Mouse (Mus musculus) MEL (cell line): Measurements from ENCODE around the gene Dph1. TPM values are rescaled to one million over a fixed set of nuclear protein-coding genes. Genes with fewer than 3 reads are reported as not detected.

ENCODE experiments used
- DNase-seq: peaks from one replicate; pipeline ENCODE4 v3.0.0; 2011; ENCODE audit warnings: low read depth, low spot score
- H3K27ac ChIP-seq: 2 replicates; pipeline ENCODE4 v1.5.1; 2012; ENCODE audit warnings: low read depth, mild to moderate bottlenecking, control low read depth, low read length, moderate library complexity; ENCODE audit not compliant: control insufficient read depth
- H3K27me3 ChIP-seq, 2 experiments: fragments of 150-350 bp in 1 of 2; sonication (generic) in 1 of 2; 2 replicates each; pipeline ENCODE4 v1.6.1; 2012; ENCODE audit warnings: low read length in 2 of 2, mild to moderate bottlenecking in 2 of 2, improper control_type of control experiment in 1 of 2, moderate library complexity in 1 of 2; ENCODE audit not compliant: insufficient read depth in 2 of 2, control insufficient read depth in 1 of 2
- H3K36me3 ChIP-seq, 2 experiments: 2 replicates each; pipeline ENCODE4 v1.6.1; 2012 to 2014; ENCODE audit warnings: low read length in 2 of 2, improper control_type of control experiment in 1 of 2, inconsistent platforms in 1 of 2, mild to moderate bottlenecking in 1 of 2; ENCODE audit not compliant: insufficient read depth in 2 of 2, control insufficient read depth in 1 of 2
- H3K4me1 ChIP-seq, 2 experiments: fragments of 150-350 bp in 1 of 2; sonication (generic) in 1 of 2; 2 replicates each; pipeline ENCODE4 v1.6.1; 2012; ENCODE audit warnings: low read length in 2 of 2, improper control_type of control experiment in 1 of 2, mild to moderate bottlenecking in 1 of 2; ENCODE audit not compliant: insufficient read depth in 2 of 2, control insufficient read depth in 1 of 2
- H3K4me3 ChIP-seq, 2 experiments: fragments of 150-350 bp in 1 of 2; sonication (generic) in 1 of 2; 2 replicates each; pipeline ENCODE4 v1.5.1; 2012; ENCODE audit warnings: low read depth in 2 of 2, low read length in 2 of 2, mild to moderate bottlenecking in 2 of 2, moderate library complexity in 2 of 2, control low read depth in 1 of 2, improper control_type of control experiment in 1 of 2; ENCODE audit not compliant: control insufficient read depth in 1 of 2, insufficient read depth in 1 of 2
- H3K79me2 ChIP-seq: 2 replicates; pipeline ENCODE4 v1.6.1; 2012; ENCODE audit warnings: mild to moderate bottlenecking, low read length, moderate library complexity; ENCODE audit not compliant: control insufficient read depth, poor library complexity, insufficient read depth
- H3K9ac ChIP-seq: 2 replicates; pipeline ENCODE4 v1.6.1; 2012; ENCODE audit warnings: low read depth, mild to moderate bottlenecking, control low read depth, low read length, moderate library complexity; ENCODE audit not compliant: control insufficient read depth, poor library complexity, severe bottlenecking
- H3K9me3 ChIP-seq: fragments of 150-350 bp; sonication (generic); replicated peaks from 2 replicates; pipeline ENCODE4 v1.6.1; 2012; ENCODE audit warnings: mild to moderate bottlenecking, low read length, improper control_type of control experiment, moderate library complexity; ENCODE audit not compliant: insufficient read depth
- BHLHE40 ChIP-seq: IDR thresholded peaks from 2 replicates; pipeline ENCODE4 v1.6.1; 2012; ENCODE audit warnings: low read depth, mild to moderate bottlenecking, inconsistent platforms, low read length, improper control_type of control experiment, borderline replicate concordance
- CHD1 ChIP-seq: IDR thresholded peaks from 2 replicates; pipeline ENCODE4 v1.6.1; 2012; ENCODE audit warnings: low read depth, mild to moderate bottlenecking, inconsistent platforms, low read length, improper control_type of control experiment
- CHD2 ChIP-seq: IDR thresholded peaks from 2 replicates; pipeline ENCODE4 v1.6.1; 2011; ENCODE audit warnings: low read length, improper control_type of control experiment
- CTCF ChIP-seq, 3 experiments: IDR thresholded peaks in 2 of 3; conservative IDR thresholded peaks in 1 of 3; 2 replicates each; pipeline ENCODE4 v1.5.1; 2011 to 2012; ENCODE audit warnings: low read length in 3 of 3, low read depth in 2 of 3, mild to moderate bottlenecking in 2 of 3, improper control_type of control experiment in 1 of 3, inconsistent platforms in 1 of 3, mixed read lengths in 1 of 3, moderate library complexity in 1 of 3; ENCODE audit not compliant: control insufficient read depth in 1 of 3, insufficient read depth in 1 of 3, poor library complexity in 1 of 3, severe bottlenecking in 1 of 3
- ELF1 ChIP-seq: IDR thresholded peaks from 2 replicates; pipeline ENCODE4 v1.6.1; 2014; ENCODE audit warnings: low read depth, mild to moderate bottlenecking, inconsistent platforms, low read length, improper control_type of control experiment, moderate library complexity
- ETS1 ChIP-seq: IDR thresholded peaks from 2 replicates; pipeline ENCODE4 v1.6.1; 2012; ENCODE audit warnings: low read depth, mild to moderate bottlenecking, inconsistent platforms, low read length, improper control_type of control experiment, moderate library complexity
- GABPA ChIP-seq: IDR thresholded peaks from 2 replicates; pipeline ENCODE4 v1.6.1; 2012; ENCODE audit warnings: low read depth, mild to moderate bottlenecking, inconsistent platforms, low read length, improper control_type of control experiment, moderate library complexity
- JUND ChIP-seq: IDR thresholded peaks from 2 replicates; pipeline ENCODE4 v1.6.1; 2011; ENCODE audit warnings: low read depth, mild to moderate bottlenecking, improper control_type of control experiment, low read length
- MAFK ChIP-seq: IDR thresholded peaks from 2 replicates; pipeline ENCODE4 v1.6.1; 2011; ENCODE audit warnings: low read depth, mild to moderate bottlenecking, low read length, improper control_type of control experiment, borderline replicate concordance
- MAZ ChIP-seq: IDR thresholded peaks from 2 replicates; pipeline ENCODE4 v1.6.1; 2012; ENCODE audit warnings: low read depth, mild to moderate bottlenecking, inconsistent platforms, low read length, improper control_type of control experiment
- MEF2A ChIP-seq: IDR thresholded peaks from 2 replicates; pipeline ENCODE4 v1.6.1; 2014; ENCODE audit warnings: low read depth, mild to moderate bottlenecking, inconsistent platforms, low read length, improper control_type of control experiment; ENCODE audit not compliant: poor library complexity, insufficient replicate concordance, severe bottlenecking; ENCODE audit errors: extremely low read depth
- MYB ChIP-seq: IDR thresholded peaks from 2 replicates; pipeline ENCODE4 v1.6.1; 2011; ENCODE audit warnings: mild to moderate bottlenecking, low read depth, low read length, improper control_type of control experiment
- MYC ChIP-seq: IDR thresholded peaks from 2 replicates; pipeline ENCODE4 v1.6.1; 2011; ENCODE audit warnings: low read depth, mild to moderate bottlenecking, low read length, improper control_type of control experiment, moderate library complexity
- POLR2A ChIP-seq, 2 experiments: IDR thresholded peaks; 2 replicates each; pipeline ENCODE4 v1.6.1; 2011 to 2012; ENCODE audit warnings: low read length in 2 of 2, mild to moderate bottlenecking in 2 of 2, control low read depth in 1 of 2, improper control_type of control experiment in 1 of 2, low read depth in 1 of 2, moderate library complexity in 1 of 2; ENCODE audit not compliant: control insufficient read depth in 1 of 2, insufficient read depth in 1 of 2, poor library complexity in 1 of 2
- POLR2AphosphoS5 ChIP-seq: IDR thresholded peaks from 2 replicates; pipeline ENCODE4 v1.6.1; 2012; ENCODE audit warnings: low read depth, borderline replicate concordance, mild to moderate bottlenecking, inconsistent platforms, low read length, moderate library complexity, mixed read lengths
- RAD21 ChIP-seq: IDR thresholded peaks from 2 replicates; pipeline ENCODE4 v1.6.1; 2011; ENCODE audit warnings: mild to moderate bottlenecking, low read depth, low read length, improper control_type of control experiment
- RCOR1 ChIP-seq: IDR thresholded peaks from 2 replicates; pipeline ENCODE4 v1.6.1; 2012; ENCODE audit warnings: low read depth, mild to moderate bottlenecking, inconsistent platforms, low read length, improper control_type of control experiment
- SIN3A ChIP-seq: IDR thresholded peaks from 2 replicates; pipeline ENCODE4 v1.6.1; 2012; ENCODE audit warnings: low read length, improper control_type of control experiment, inconsistent platforms
- SMC3 ChIP-seq: IDR thresholded peaks from 2 replicates; pipeline ENCODE4 v1.6.1; 2011; ENCODE audit warnings: low read depth, low read length, improper control_type of control experiment
- TBP ChIP-seq: IDR thresholded peaks from 2 replicates; pipeline ENCODE4 v1.8.0; 2011; ENCODE audit warnings: low read depth, low read length, improper control_type of control experiment
- TCF12 ChIP-seq: IDR thresholded peaks from 2 replicates; pipeline ENCODE4 v1.6.1; 2014; ENCODE audit warnings: low read depth, mild to moderate bottlenecking, inconsistent platforms, low read length, improper control_type of control experiment, moderate library complexity
- UBTF ChIP-seq: IDR thresholded peaks from 2 replicates; pipeline ENCODE4 v1.6.1; 2012; ENCODE audit warnings: low read depth, mild to moderate bottlenecking, inconsistent platforms, low read length, improper control_type of control experiment, moderate library complexity, borderline replicate concordance; ENCODE audit not compliant: insufficient read depth
- ZC3H11A ChIP-seq: IDR thresholded peaks from 2 replicates; pipeline ENCODE4 v1.6.1; 2012; ENCODE audit warnings: low read depth, mild to moderate bottlenecking, inconsistent platforms, low read length, improper control_type of control experiment
- ZMIZ1 ChIP-seq: IDR thresholded peaks from 2 replicates; pipeline ENCODE4 v1.6.1; 2012; ENCODE audit warnings: low read depth, mild to moderate bottlenecking, inconsistent platforms, low read length, improper control_type of control experiment, moderate library complexity
- ZNF384 ChIP-seq: IDR thresholded peaks from 2 replicates; pipeline ENCODE4 v1.6.1; 2012; ENCODE audit warnings: low read depth, mild to moderate bottlenecking, inconsistent platforms, low read length, improper control_type of control experiment
- polyA plus RNA-seq, 2 experiments: library from polyadenylated mRNA; stranded (reverse) in 1 of 2; unstranded in 1 of 2; fragments of >175 nt in 1 of 2; fragments of >200 nt in 1 of 2; gene quantifications; 2 replicates each; pipeline versions ENCODE4 v1.2.1 to v1.2.4; 2012; ENCODE audit warnings: low replicate concordance in 2 of 2, low read depth in 1 of 2; ENCODE audit not compliant: insufficient read length in 2 of 2, insufficient read depth in 1 of 2, missing spikeins in 1 of 2
- total RNA-seq: library from RNA; depleted of rRNA; stranded (reverse); fragments of 300-350 nt; gene quantifications from 2 replicates; pipeline ENCODE4 v1.2.3, GENCODE M21; 2012

Gene Dph1
- total and polyA plus RNA-seq, 3 experiments = 58.4 to 59.5 TPM; not detected in 1

- Histone ChIP-seq H3K27me3 (no peaks in the 10 kb centered on the region), H3K36me3 (peaks cover 0 to 15% of the 10 kb centered on the region in 2 experiments; a peak in 2 of 4 replicates), H3K79me2 (peaks cover 30% of the 10 kb centered on the region), H3K4me3 (no peak overlapping the region), H3K27ac (no peak overlapping the region), H3K9ac (no peak overlapping the region), H3K9me3 (no peaks in the 10 kb centered on the region), H3K4me1 (peaks cover 0 to 22% of the 10 kb centered on the region in 2 experiments; a peak in 2 of 4 replicates)
- DNase-seq = no peak
- TF ChIP-seq BHLHE40 (no peak), ZMIZ1 (no peak), SMC3 (no peak), ZC3H11A (no peak), TCF12 (no peak), RCOR1 (no peak), CHD1 (no peak), POLR2AphosphoS5 (no peak), SIN3A (no peak), ETS1 (no peak), CHD2 (no peak), MEF2A (no peak), GABPA (no peak), ZNF384 (no peak), MAZ (no peak), ELF1 (no peak), MAFK (no peak), MYB (no peak), MYC (no peak)
Measured at GRCm38 (mm10) chr11:75166861-75167642, 24.0 kb downstream of the Dph1 start.

GRCm38 (mm10) chr11:75166193-75166842 is 24.7 kb downstream of the Dph1 start:
- H3K27ac ChIP-seq = no peak overlapping the region
- no peak for DNase-seq
- H3K9me3 ChIP-seq = no peaks in the 10 kb centered on the region
- H3K79me2 ChIP-seq = peaks cover 30% of the 10 kb centered on the region
- TF ChIP-seq MYC (no peak), UBTF (no peak), POLR2A (IDR thresholded peaks at IDR 0.05; ENCODE audit: control insufficient read depth in 1 of 2, insufficient read depth in 1 of 2, low read depth in 1 of 2, low read length in 2 of 2, poor library complexity in 1 of 2) (no peak), RAD21 (no peak), MEF2A (no peak), TBP (no peak), ZNF384 (no peak), JUND (no peak), CTCF (IDR thresholded peaks at IDR 0.05 in 2 of 3, conservative IDR thresholded peaks at IDR 0.05 in 1 of 3; ENCODE audit: control insufficient read depth in 1 of 3, insufficient read depth in 1 of 3, low read depth in 2 of 3, low read length in 3 of 3, poor library complexity in 1 of 3, severe bottlenecking in 1 of 3) (no peak), SMC3 (no peak), SIN3A (no peak), ELF1 (no peak)
- TF ChIP-seq, all 39 proteins: peak for 0
- Histone ChIP-seq H3K36me3 (peaks cover 0 to 15% of the 10 kb centered on the region in 2 experiments; a peak in 2 of 4 replicates), H3K4me1 (peaks cover 0 to 22% of the 10 kb centered on the region in 2 experiments; a peak in 2 of 4 replicates), H3K9ac (no peak overlapping the region), H3K4me3 (no peak overlapping the region), H3K27me3 (no peaks in the 10 kb centered on the region)
